Mouse (Mus musculus): ENCODE data around the gene Srrd.

- no peak for TF ChIP-seq CTCF (IDR thresholded peaks at IDR 0.05; ENCODE audit: low read depth, low read length)
- no peak for TF ChIP-seq POLR2A (IDR thresholded peaks at IDR 0.05; ENCODE audit: borderline replicate concordance, low read depth, low read length)
Measured at GRCm38 (mm10) chr5:112342463-112343204, at the start of gene Srrd, which contains the start of gene Hps4.
